Mouse (Mus musculus) megakaryocyte-erythroid progenitor cell, adult 5-6 weeks (primary cell): ENCODE results near the gene Brca1. TPM values are rescaled to one million over a fixed set of nuclear protein-coding genes. Genes with fewer than 3 reads are reported as not detected.
"Not testable (repeated sequence)": the region's sequence is repeated elsewhere in the genome, so short reads cannot be mapped to it uniquely, and the experiment has no call there.

Source experiments
- ATAC-seq: replicated peaks from 2 replicates; pipeline ENCODE4 v1.8.0; 2016; ENCODE audit warnings: mild to moderate bottlenecking, inconsistent platforms; ENCODE audit not compliant: severe bottlenecking, poor library complexity, low FRiP score, low TSS enrichment
- total RNA-seq, 2 experiments: library from RNA; stranded (forward) in 1 of 2; stranded (reverse) in 1 of 2; fragments of 200-1000, 215-1000 nt in 1 of 2; fragments of >200 nt in 1 of 2; fragmentation: Nextera tagmentation in 1 of 2; gene quantifications; 2 replicates each; pipeline ENCODE4 v1.2.3; 2014 to 2017

Gene Brca1
- total RNA-seq (2014; fragmentation: Nextera tagmentation): 37.5 and 45.4 TPM in 2 replicates
- total RNA-seq (2017): 38.5 and 49.6 TPM in 2 replicates

- ATAC-seq: peak; percentile 77
These were observed at the start of gene Brca1, which contains the start of gene Nbr1 for GRCm38 (mm10) chr11:101551751-101552475. Gene Brca1, minus strand, starts transcription at chr11:101551955. Gene Nbr1, plus strand, starts transcription at chr11:101552149.

GRCm38 (mm10) chr11:101599156-101599555 lies 47.4 kb upstream of the Brca1 start, which contains the start of gene Gm11634:
Gene Gm11634, minus strand, starts transcription at chr11:101599256.
- no peak for ATAC-seq

- ATAC-seq: no peak; the same call in 1 of the 2 replicates
These were observed 38.4 kb upstream of the Brca1 start for GRCm38 (mm10) chr11:101589989-101590624.

- peak; percentile 87 for ATAC-seq
These were observed 37.7 kb upstream of the Brca1 start for GRCm38 (mm10) chr11:101589444-101589843.

GRCm38 (mm10) chr11:101588868-101589267 lies 37.1 kb upstream of the Brca1 start:
- no peak for ATAC-seq

- ATAC-seq: no peak
These were observed 35.9 kb upstream of the Brca1 start for GRCm38 (mm10) chr11:101587676-101588075.

- ATAC-seq: no peak
These were observed 34.0 kb upstream of the Brca1 start for GRCm38 (mm10) chr11:101585805-101586204.

GRCm38 (mm10) chr11:101585031-101585430 lies 33.3 kb upstream of the Brca1 start:
- ATAC-seq: not testable (repeated sequence)

- no peak for ATAC-seq
These were observed 31.4 kb upstream of the Brca1 start for GRCm38 (mm10) chr11:101583205-101583604.

GRCm38 (mm10) chr11:101582054-101583035 lies 30.6 kb upstream of the Brca1 start, which contains the start of gene Tmem106a:
Gene Tmem106a, plus strand, starts transcription at chr11:101582242.
- ATAC-seq: peak; percentile 89

- ATAC-seq: no peak
These were observed 29.5 kb upstream of the Brca1 start for GRCm38 (mm10) chr11:101581081-101581764.

GRCm38 (mm10) chr11:101576116-101576515 lies 24.4 kb upstream of the Brca1 start:
- peak; percentile 54; the same call in 1 of the 2 replicates for ATAC-seq

- no peak for ATAC-seq
These were observed 16.7 kb upstream of the Brca1 start for GRCm38 (mm10) chr11:101568421-101568820.

- peak; percentile 87 for ATAC-seq
These were observed 10.6 kb upstream of the Brca1 start for GRCm38 (mm10) chr11:101562391-101562790.

GRCm38 (mm10) chr11:101556954-101557353 lies 5.2 kb upstream of the Brca1 start:
- no peak for ATAC-seq

- no peak for ATAC-seq
These were observed 4.8 kb upstream of the Brca1 start for GRCm38 (mm10) chr11:101556541-101556940.

- ATAC-seq: no peak
These were observed 1.7 kb upstream of the Brca1 start for GRCm38 (mm10) chr11:101553354-101553930.

GRCm38 (mm10) chr11:101552476-101553300 lies 933 bp upstream of the Brca1 start:
- peak; percentile 94 for ATAC-seq
